Mouse (Mus musculus) thymus, postnatal 14 days (tissue): ENCODE measurements at regions not wholly inside any gene's neighbourhood (a gene's known extent, or its start where the extent isn't known, plus 50 kb on each side); places are given as distances from the start of the nearest gene placed in this dataset.
"Not testable (repeated sequence)": the region's sequence is repeated elsewhere in the genome, so short reads cannot be mapped to it uniquely, and the experiment has no call there.

Source experiments
- DNase-seq: peaks from one replicate; pipeline ENCODE4 v3.0.0; 2021

DNA sequence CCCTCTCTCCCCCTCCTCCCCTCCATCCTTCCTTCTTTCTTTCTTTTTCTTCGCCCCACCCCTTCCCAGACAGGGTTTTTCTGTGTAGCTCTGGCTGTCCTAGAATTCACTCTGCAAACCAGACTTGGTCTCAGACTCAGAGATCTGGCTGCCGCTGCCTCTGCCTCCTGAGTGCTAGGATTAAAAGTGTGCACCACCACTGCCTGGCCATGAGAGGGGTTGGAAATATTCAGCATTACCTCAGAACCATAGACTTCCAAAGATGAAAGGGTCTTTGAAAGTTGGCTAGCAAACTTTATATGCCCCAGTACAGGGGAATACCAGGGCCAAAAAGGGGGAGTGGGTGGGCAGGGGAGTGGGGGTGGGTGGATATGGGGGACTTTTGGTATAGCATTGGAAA is 122.7 kb upstream of the Pfn2 start:
- DNase-seq, result not testable (repeated sequence)

DNA sequence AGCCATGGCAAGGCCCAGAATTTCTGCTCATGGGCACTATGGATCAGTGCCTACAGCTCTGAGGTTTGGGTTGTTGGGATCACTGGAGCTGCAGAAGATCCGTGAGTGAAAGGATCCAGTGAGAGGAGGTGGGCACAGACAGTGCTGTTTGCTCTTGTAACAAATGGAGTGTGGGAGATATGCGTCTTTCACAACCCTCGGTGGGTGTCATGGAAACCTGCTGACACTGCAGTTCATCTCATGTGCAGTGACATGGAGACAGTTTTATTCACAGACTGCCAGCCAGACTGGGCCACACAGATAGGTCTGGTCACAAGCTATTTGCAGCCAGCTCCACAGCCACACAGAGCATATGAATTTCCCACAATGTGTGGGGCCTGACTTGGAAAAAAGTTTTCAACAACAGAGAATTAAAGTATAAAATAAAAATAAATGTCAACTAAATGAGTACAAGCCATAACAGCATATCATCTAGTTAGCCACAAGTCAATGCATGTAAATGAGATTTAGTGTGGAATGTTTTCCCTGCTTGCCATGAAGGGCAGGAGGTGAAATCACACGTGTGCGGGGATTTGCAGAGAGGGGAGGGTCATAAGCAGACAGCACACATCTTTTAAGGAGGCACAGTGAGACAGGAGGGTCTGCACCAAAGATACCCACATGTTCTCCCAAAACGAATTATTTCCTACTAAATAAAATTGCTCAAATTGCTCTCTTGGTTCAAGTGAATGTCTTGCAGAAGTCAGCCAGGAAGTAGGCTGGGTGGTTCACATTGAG is 124.8 kb upstream of the Pfn2 start:
- no peak for DNase-seq

DNA sequence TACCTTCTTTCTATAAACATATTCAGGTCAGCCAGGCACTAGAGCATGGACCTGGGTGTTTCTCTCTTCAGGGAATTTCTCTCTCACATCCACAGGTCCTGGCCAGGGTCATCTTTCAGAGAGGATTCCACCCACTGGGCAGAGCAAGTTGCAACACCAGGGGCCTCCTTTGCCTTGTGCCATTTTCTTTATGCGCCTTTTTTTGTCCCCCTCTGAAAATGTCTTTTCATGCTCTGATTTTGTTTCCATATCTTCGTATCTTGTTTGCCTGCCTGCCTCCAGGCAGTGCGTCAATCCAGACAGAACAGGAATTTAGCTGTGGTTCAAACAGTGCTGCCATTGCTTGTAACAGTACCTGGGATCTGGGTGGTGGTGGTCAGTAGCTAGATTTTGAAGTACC is 125.7 kb upstream of the Pfn2 start:
- no peak for DNase-seq

DNA sequence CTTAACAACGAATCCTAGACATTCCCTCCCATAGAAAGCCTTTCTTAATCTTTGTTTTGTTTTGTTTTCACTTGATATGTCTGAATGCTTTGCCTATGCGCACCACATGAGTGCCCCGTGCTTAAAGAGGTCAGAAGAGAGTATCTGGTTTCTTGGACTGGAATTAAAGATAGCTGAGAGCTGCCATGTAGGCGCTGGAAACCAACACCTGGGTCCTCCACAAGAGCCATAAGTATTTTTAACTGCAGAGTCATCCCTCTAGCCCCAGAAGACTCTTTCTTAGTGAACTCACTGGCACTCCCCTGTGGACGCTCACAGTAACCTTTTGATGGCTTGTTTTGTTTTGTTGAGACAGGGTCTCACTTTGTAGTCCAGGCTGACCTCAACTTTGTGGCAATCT is 127.5 kb upstream of the Pfn2 start:
- no peak for DNase-seq

DNA sequence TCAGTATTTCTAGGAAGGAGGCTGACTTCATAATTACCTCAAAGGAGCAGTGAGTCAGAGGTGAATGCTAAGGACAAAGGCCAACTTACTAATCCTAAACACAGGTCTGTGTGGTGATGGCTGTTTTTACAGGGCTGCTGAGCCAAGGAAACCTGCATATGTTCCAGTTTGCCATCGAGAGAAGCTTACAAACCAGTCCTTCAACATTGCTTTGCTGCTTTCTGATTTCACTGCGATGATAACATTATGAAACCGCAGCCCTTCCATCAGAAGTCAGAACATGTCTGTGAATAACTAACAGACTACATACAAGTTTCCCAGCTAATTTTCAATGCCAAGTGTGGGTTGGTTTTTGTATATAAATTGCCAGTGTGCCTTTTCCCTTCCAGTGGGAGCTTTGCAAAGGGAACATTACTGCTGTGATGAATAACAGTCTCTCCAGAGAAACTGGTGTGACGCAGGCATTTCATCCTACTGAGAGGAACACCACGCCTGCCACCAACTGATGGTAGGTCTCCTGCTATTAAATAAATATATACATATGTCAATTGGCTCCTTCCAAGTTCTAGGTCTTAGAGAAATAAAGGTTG is 128.9 kb upstream of the Pfn2 start:
- no peak for DNase-seq

DNA sequence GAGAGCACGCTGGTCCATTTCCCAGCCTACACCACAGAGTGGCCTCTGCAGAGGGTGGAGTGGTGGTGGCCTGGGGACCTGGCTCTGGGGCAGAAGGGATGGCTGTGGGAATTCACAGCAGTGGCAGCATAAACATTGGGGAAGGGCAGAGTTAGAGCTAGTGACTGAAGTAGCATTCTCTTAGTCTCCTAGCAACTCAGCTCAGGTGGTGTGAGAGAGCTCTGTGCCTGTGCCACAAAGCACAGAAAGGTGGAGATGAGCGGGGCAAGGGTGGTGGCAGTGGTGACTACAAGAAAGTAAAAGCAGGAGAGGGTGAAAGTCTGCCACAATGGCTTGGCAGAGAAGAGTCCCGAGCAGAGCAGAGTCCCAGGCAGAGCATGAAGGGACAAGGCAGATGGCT is 140.3 kb upstream of the Pfn2 start:
- no peak for DNase-seq

DNA sequence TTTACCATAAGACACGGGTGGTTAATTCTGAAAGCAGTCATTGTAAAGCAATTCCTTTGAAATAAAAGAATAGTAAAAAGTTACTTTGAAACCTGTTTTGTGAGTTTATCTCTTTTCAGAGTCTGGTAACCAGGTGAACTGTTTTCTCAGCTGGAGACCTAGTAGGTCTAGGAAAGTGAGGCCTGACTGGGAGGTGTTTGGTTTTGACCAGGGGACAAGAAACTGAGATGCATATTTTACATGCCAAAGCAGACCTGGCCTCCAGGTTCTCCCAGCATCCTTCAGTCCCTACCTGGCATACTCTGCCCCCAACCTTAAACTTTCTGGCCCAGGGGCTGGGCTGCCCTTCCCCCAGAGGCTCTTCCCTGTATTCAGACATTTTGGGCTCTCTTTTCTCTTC is 142.9 kb upstream of the Pfn2 start:
- DNase-seq, result no peak

DNA sequence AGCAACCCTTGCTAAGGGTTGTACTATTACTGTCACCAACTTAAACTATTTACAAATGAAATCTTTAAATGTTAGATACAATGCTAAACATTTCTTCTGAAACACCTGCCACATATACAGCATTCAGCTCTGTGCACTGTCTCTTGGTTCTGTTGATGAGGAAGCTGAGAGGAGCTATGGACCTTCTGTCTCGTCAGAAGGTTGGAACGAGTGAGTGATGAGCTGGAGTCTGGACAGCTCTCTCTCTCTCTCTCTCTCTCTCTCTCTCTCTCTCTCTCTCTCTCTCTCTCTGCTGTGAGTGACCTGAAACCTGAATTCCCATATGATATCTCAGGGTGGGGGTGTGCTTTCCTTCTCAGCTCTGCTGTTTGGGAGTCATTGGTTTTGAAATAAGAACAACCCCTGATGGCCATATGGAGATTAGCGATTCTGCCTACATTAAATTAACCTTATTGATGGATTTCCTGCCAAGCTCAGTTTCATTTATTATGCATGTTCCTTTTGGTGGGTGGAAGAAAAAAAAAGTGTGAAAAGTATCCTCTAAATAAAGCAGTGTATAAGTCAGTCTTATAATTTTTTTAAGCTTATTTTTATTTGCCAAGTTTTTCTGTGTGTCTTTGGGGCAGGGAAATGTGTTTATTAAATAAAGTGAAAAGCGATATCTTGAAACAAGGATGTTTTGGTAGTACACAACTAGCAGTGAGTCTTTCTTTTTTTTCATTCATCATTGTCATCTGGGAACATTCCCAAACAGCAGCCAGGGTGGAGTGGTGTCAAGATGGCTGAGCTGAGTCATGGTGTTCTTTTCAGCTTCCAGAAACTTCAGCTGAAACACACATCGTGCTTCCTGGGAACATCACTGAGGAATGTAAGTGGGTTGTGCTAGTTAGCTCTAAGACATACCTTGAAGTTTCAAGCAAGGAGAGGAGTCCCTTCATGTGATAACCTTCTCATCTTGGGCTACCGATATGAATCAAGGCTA is 150.5 kb upstream of the Pfn2 start:
- DNase-seq, result no peak

DNA sequence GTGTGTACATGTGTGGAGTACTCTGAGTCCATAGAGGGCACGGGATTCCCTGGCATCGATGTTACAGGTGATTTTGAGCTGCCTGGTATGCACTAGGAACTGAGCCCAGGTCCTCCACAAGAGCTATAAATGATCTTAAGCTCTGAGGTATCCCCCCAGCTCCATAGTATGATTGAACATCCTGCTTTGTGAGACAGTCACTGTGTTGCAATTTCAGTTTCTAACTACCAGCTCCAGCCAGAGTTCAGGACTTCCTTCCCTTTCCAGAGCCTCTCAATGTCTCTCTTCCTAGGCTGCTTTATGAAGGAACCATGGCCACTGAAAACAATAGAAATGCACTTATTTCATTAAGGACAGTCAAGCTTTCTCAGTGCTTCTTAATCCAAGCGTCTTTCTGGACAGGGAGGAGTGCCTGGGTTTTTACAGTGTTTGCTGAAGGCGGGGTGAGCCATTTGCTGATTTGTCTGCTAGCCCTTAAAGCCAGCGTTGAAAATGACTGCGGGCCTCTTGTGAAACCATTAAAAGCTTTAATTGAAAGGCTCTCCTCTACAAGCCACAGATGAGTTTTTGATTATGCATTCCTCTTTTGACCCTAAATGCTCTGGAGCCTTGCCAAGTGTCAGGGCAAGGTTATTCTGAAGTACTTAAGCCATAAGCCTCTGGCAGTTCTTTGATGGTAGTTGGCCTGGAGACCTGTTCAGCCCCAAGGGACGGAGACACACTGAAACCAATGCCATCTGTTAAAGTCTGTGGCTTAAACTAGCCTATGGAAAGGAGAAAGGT is 155.1 kb upstream of the Pfn2 start:
- no peak for DNase-seq

DNA sequence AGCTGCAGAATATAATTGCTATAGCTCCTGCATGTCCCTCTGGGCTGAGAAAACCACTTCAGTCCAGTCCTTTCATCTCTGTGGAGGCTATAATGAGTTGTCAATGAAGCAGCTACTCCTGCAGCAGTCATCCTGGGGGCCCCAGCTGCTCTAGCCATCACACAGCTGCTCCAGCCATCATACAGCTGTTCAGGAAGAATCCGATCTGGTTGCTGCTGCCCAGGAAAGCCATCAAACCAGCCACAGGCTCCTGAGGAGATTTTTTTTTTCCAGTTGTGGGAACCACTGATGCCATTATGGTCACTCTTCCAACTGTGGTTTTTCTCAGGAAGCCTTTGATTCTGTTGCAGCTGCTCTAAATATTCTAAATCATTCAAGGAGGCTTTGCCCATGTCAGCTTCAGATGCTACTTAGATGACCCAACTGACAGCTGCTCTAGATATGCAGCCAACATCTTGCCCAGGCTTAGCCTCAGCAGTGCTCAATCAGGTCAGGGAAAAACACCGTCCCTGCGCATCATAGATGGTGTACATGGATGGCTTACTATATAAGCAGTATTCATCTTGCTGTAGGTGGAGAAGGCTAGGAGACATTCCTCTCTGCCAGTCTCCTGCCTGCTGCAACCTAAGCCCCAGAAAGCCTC is 177.0 kb upstream of the Pfn2 start:
- no peak for DNase-seq

DNA sequence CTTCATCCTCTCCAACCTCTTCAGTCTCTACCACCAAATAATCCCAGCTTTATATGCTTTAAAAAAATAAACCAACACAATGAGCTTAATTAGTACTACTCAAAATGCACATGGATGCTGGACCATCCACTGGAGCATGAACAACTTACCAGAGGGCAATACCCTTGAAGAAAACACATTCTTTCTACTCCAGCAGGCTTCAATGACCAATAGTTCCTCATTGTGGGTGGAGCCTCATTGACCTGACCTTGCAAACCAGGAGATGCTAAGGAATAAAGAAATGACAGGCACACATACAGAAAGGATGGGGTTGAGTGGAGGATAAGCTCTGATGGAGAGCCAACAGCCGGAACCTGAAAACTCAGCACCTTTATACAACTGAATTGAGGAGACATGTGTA is 201.7 kb upstream of the Pfn2 start:
- DNase-seq, result no peak

DNA sequence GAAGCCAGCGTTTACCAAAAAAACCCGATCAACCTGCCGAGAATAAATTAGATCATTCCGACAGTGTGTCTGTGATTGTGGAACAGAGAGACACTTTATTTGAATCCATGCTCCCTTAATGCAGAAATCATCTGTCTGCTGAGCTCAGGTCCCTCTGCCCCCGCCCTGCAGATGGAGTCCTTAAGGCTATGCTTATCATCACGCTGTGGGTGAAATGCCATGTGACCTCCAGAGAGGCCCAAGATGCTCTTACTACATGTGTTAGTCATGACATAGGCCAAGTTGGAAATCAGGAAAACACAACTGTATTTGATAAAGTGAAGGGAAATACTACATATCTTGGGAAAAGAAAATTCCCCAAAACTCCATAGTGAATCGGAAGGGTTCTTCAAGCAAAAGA is 206.8 kb upstream of the Pfn2 start:
- DNase-seq, result no peak

DNA sequence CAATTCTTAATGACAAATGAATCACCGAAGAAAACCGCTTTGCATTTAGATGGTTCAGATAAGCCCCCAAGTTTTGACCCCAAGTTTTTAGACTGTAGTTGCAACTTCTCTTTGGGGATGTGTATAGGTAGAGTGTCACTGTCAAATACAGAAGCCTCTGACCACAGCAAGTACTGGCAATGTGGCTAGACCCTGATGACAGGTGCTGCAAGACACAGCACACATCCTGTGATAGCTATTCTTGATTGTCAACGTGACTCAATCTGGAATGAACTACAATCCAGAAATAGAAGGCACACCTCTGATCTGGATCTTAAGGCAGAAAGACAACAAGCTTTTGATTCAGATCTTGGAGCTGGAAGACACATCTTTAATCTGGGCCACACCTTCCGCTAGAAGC is 207.3 kb upstream of the Pfn2 start:
- no peak for DNase-seq

DNA sequence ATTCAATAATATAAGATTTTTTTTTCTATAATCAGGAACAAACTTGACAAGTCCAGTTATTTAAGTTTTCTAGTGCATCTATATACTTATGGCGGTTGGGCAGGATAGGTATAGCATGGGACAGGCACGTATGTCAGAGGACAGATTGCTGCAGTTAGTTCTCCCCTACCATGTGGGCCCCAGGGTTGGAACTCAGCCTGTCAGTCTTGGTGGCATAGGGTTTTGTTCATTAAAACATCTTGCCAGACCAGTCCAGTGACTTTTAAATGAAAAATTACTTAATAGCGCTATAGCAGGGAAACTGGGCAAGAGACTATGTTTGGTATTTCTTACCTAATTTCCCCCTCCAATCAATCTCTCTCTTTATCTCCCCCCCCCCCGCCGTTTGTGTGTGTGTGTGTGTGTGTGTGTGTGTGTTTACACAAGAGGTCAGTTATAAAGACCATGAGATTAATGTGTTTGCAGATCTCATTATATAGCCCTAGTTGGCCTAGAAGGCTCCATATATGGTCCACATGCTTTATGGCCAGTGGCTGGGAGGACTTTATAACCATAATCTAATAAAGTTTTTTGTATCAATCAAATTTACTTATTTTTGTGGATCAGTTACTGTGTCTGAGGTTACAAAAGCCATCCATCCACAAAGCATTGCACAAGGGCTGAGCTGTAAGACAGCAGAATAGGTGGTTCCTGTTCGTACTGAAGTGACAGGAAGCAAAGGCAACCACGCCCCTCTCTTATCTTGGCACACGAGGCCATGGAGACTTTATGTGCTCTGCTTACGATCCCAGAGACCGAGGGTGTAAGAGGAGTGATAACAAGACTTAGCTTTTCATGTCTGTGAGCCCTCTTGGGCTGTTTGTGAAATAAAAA is 208.5 kb upstream of the Pfn2 start:
- no peak for DNase-seq

DNA sequence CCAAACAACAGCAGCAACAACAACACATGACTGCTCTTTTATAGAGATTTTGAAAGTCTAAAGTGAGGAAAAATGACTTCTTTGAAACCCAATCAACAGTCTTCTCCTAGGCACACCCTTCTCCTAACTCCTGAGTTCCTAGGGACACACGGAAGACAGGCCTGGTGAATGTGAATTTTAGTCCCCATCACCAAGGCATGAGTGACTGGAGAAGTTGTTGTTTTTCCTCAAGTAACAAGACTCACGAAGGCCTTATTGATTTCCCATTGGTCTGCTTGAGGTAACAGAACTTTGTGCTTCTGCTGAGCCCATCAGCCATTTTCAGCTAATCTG is 209.2 kb upstream of the Pfn2 start:
- DNase-seq, result no peak

DNA sequence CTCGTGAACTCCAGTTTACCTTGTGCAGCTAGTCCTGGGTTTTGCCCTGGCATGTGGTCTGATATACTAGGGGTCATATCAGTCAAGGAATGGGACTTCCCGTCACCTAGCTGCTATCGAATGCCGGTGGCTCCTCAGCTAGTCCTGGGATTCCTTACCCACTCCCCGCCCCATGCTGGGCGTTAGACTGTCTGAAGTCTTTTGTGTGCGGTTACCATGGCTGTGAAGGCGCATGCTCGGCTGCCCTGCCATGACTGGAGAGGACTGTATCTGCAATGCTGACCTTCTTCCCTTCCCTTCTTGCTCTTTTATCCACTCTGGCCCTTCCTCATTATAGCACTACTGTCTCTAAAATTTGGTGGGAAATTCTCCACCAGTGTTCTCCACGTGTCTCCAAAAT is 210.3 kb upstream of the Pfn2 start:
- DNase-seq, result no peak

DNA sequence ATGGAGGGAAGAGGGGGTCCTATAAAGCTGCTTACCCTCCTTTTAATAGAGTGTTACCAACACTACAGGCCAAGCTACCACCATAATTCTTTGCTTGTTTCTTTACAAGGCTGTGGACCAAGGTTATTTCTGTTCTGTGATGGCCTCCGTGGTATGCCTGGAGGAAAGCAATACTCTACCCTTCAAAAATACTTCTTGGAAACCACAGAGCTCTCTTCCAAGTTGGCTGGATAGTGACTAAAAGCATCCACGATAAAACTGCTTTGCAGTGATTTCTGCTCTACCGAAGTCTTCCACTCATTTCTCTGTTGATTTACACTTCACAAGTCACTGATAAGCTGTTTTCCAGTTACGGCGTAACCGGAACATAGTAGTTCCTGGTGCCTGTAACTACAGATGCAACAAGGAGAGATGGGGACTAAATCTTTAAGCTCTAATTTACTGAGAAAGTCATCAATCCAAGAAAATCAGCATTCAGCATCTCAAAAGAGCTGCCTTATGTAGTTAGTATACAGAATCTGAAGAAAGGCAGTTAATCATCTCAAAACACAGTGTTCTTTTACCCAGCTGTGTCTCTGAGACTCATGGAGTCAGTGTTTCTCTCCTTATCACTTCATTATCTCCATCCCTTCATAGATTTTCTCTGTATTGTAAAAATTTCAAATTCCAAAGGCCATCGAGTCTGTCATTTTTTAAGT is 216.1 kb upstream of the Pfn2 start:
- DNase-seq, result no peak

DNA sequence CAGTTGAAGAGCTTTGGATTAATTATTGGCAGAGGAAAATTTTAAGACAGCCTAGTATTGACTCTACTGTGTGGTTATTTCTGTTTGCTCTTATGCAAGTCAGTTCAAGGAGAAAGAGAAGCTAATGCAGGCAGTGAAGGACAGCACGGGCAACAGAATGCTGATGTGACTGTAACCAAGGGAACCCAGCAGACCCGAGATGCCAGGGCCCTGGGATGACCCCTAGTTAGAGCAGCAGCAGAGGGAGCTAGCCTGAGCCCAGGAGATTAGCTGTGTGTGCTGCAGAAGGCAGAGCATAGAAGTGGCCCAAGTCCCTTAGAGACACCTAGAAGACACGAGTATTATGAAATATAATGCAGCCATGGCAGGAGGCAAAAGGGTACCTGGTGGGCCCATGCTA is 223.7 kb upstream of the Pfn2 start:
- DNase-seq, result no peak

DNA sequence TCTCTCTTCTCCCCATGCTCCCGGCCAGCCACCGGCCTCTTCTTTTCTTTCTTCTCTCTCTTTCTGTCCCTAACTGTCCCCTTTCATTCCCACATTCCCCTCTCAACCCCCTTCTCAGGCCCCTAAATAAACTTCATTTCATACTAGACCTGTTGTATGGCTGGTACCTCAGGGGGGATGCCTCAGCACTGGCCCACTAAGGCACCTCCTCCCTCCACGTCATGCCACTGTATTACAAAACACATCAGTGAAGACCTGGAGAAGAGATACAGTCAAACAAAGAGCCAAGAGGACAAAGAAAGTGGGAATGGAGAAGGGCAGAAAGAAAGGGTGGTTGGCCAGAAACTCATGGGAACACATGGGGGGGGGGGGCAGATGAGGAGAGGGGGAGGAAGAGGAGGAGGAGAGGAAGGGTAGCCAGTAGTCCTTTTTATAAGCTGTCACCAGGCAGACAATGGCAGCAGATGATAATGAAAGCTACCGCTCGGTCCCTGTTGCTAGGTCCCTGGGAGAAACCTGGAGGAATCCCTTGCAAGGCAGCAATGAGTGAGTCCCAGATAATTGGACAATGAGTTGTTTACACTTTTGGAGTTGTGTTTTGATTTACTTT is 224.5 kb upstream of the Pfn2 start:
- DNase-seq, result no peak

DNA sequence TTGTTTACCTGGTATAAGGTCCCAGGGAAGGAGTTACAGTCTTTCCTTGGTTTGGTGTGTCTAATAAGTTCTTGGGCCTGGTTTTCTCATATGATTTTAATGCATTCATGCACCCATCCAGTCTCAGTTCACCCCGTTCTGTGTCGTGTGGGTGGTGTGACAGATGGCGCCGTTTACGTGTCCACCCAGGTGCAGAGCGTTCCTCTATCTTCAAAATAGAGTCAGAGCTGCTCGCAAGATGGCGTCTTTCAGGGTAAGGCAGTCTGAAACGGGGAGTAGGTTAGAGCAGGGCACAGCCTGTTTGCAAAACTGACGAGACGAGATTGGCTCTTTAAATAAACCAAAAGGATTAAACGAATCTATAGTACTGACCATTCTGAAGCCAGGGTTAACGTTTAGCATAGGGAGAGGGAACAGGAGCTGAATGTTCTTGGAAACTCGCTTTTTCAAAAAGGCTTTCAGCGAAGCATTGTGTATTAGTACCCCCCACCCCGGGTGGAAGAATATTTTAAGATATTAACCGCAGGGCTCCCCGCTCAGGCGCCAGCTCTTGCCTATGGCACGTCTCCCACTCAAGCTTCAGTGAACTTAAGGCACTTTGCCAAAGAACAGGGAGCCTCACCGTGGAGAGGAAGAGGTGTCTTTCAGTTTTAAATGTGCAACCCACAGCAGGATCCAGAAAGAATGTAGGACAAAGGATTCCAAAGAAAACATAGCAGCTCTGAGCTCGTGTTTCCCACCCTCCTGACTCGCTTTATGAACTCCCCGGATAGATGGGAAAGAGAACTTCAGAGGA is 241.7 kb upstream of the Pfn2 start:
- DNase-seq, result no peak
